Mouse (Mus musculus) testis, postnatal 10 days (tissue): ENCODE data around the gene Trnp1.
"Not testable (repeated sequence)": the region's sequence is repeated elsewhere in the genome, so short reads cannot be mapped to it uniquely, and the experiment has no call there.

Experiments
- DNase-seq: peaks from one replicate; pipeline ENCODE4 v3.0.0; 2021; ENCODE audit warnings: low spot score

The Trnp1 gene

GRCm38 (mm10) chr4:133498160-133498724 is at the start of gene Trnp1:
TSS of gene Trnp1 (minus strand) at chr4:133498550.
- peak; percentile 70 for DNase-seq

GRCm38 (mm10) chr4:133545272-133546231 is 47.2 kb upstream of the Trnp1 start, which contains the start of gene Nudc:
TSS of gene Nudc (minus strand) at chr4:133545996.
- DNase-seq: peak; percentile 95

- no peak for DNase-seq
Observed at GRCm38 (mm10) chr4:133536652-133537051, 38.3 kb upstream of the Trnp1 start.

GRCm38 (mm10) chr4:133536081-133536480 is 37.7 kb upstream of the Trnp1 start:
- no peak for DNase-seq

GRCm38 (mm10) chr4:133532777-133533176 is 34.4 kb upstream of the Trnp1 start:
- DNase-seq: no peak

- no peak for DNase-seq
Observed at GRCm38 (mm10) chr4:133527788-133528187, 29.4 kb upstream of the Trnp1 start.

GRCm38 (mm10) chr4:133521502-133521901 is 23.2 kb upstream of the Trnp1 start:
- no peak for DNase-seq

GRCm38 (mm10) chr4:133519369-133519665 is 21.0 kb upstream of the Trnp1 start:
- DNase-seq: peak; percentile 60

- no peak for DNase-seq
Observed at GRCm38 (mm10) chr4:133518601-133519368, 20.4 kb upstream of the Trnp1 start, which contains the start of gene Kdf1. TSS of gene Kdf1 (plus strand) at chr4:133518963.

- DNase-seq: peak; percentile 79
Observed at GRCm38 (mm10) chr4:133512972-133513371, 14.6 kb upstream of the Trnp1 start.

GRCm38 (mm10) chr4:133512511-133512910 is 14.2 kb upstream of the Trnp1 start:
- not testable (repeated sequence) for DNase-seq

- no peak for DNase-seq
Observed at GRCm38 (mm10) chr4:133511050-133511449, 12.7 kb upstream of the Trnp1 start.

- no peak for DNase-seq
Observed at GRCm38 (mm10) chr4:133508990-133509389, 10.6 kb upstream of the Trnp1 start.

GRCm38 (mm10) chr4:133506573-133506972 is 8.2 kb upstream of the Trnp1 start:
- no peak for DNase-seq

- no peak for DNase-seq
Observed at GRCm38 (mm10) chr4:133504755-133505485, 6.6 kb upstream of the Trnp1 start.

- no peak for DNase-seq
Observed at GRCm38 (mm10) chr4:133504300-133504699, 6.0 kb upstream of the Trnp1 start.

GRCm38 (mm10) chr4:133501514-133501913 is 3.2 kb upstream of the Trnp1 start:
- DNase-seq: no peak

- DNase-seq: no peak
Observed at GRCm38 (mm10) chr4:133497461-133498159, 740 bp downstream of the Trnp1 start.

- DNase-seq: no peak
Observed at GRCm38 (mm10) chr4:133496738-133497445, 1.5 kb downstream of the Trnp1 start.

- peak; percentile 76 for DNase-seq
Observed at GRCm38 (mm10) chr4:133495711-133496110, 2.6 kb downstream of the Trnp1 start.

GRCm38 (mm10) chr4:133494867-133495266 is 3.5 kb downstream of the Trnp1 start:
- DNase-seq: no peak
